In genomic region chr3:27710648-27711428, GRCm38 (mm10) we compare ENCODE assay signal across 8 mouse cellular contexts. TPM values are rescaled to one million over a fixed set of nuclear protein-coding genes. Genes with fewer than 3 reads are reported as not detected.
DNase-seq lines count a peak whose midpoint lies in the region; ATAC-seq lines count a peak whose summit lies in the region.

TSS of gene Fndc3b (minus strand) at chr3:27711307.

- peak; percentile 89 to 91 for DNase-seq in adrenal gland, adult 18-20 months (ENCODE audit: low spot score in 2 of 2)
- peak; percentile 97 for DNase-seq in embryo, embryonic 10.5 days (ENCODE audit: low spot score)
- DNase-seq in gastrocnemius, postnatal 4 days (ENCODE audit: low spot score in 2 of 2) = peak; percentile 85 to 93
- peak; percentile 93 to 98 for DNase-seq in left cerebral cortex, postnatal 25 days (ENCODE audit: low spot score in 2 of 2)
- peak; percentile 95 for DNase-seq in mesoderm, embryonic 11.5 days (ENCODE audit: low read depth, low spot score)
- DNase-seq in right cerebral cortex, postnatal 25 days = peak; percentile 93
- DNase-seq in urinary bladder, postnatal 36 days (ENCODE audit: low spot score in 2 of 2) = peak; percentile 89 to 95

- no peaks in the 10 kb centered on the region for H3K27me3 ChIP-seq in intestine, embryonic 15.5 days (replicated peaks)

- peak; percentile 88 for ATAC-seq in intestine, embryonic 15.5 days

- intact Hi-C loops in left cerebral cortex, postnatal 25 days (cut with DNase I) = loop anchor here (2.0 to 5.0 kb wide), 4 partner anchors 119 to 234 kb away; no protein-coding TSS in a partner anchor

- under 1% methylated on average over 88 of the region's 90 CpGs for WGBS in intestine, embryonic 15.5 days

- H3K4me3 ChIP-seq in intestine, embryonic 15.5 days (replicated peaks) = peak within 1 kb of the TSS; percentile 97

- peak within 1 kb of the TSS; percentile 99 for H3K27ac ChIP-seq in intestine, embryonic 15.5 days

- peaks cover 17% of the 10 kb centered on the region for H3K4me1 ChIP-seq in intestine, embryonic 15.5 days (replicated peaks)

- H3K36me3 ChIP-seq in intestine, embryonic 15.5 days = no peaks in the 10 kb centered on the region

- peak within 1 kb of the TSS; percentile 74 for H3K4me2 ChIP-seq in intestine, embryonic 15.5 days (replicated peaks)

- H3K9ac ChIP-seq in intestine, embryonic 15.5 days = peak within 1 kb of the TSS; percentile 92

- H3K9me3 ChIP-seq in intestine, embryonic 15.5 days = no peaks in the 10 kb centered on the region

RNA-seq across cellular contexts. Expression of gene Fndc3b, which starts in this region (rescaled TPM):
- total RNA-seq in adrenal gland, adult 18-20 months (2021) = 100 to 1,000 TPM; 128 to 148 TPM
- total RNA-seq in gastrocnemius, postnatal 4 days (2021) = 10 to 100 TPM; 74.2 to 80.7 TPM
- polyA plus RNA-seq in intestine, embryonic 15.5 days (2015; fragmentation: Nextera tagmentation; extraction: Ambion mirVana) = 20.1 and 21.7 TPM in 2 replicates
- 10 to 100 TPM; 26.5 to 30.0 TPM for total RNA-seq in left cerebral cortex, postnatal 25 days (2021)

Comparison
In these comparisons a context has a peak if more than half of its experiments do, and no peak if none do; other contexts are left out.
1. Peak in every context shown above with its lines: DNase-seq, ATAC-seq, H3K4me3 ChIP-seq and H3K27ac ChIP-seq.